Comparison of ENCODE assay signal across 23 mouse cellular contexts in genomic region chr8:119531397-119531796, GRCm38 (mm10). TPM values are rescaled to one million over a fixed set of nuclear protein-coding genes. Genes with fewer than 3 reads are reported as not detected.
DNase-seq lines count a peak whose midpoint lies in the region; ATAC-seq and TF ChIP-seq lines count a peak whose summit lies in the region.
"Had no signal": no experiment of that assay in that cellular context is flagged by ENCODE, and none has a peak within 500 bp of the region (broad histone marks: within the 10 kb centered on the region; RNA-seq: fewer than 3 reads in every experiment).

No protein-coding gene starts in this region.

- no peak for DNase-seq in lung, postnatal 0 days (ENCODE audit: low spot score)
- DNase-seq in spleen, adult 18-20 months: no peak
- DNase-seq: adrenal gland, postnatal 25 days; cerebellum, adult 11 months; cerebellum, adult 18-20 months; cerebellum, adult 8-10 months; cerebellum, adult 9-11 months; cerebellum, postnatal 14 days; cerebellum, postnatal 36 days; embryo, embryonic 11 days had no signal

- no peak overlapping the region for H3K4me3 ChIP-seq in intestine, embryonic 15.5 days (replicated peaks)
- H3K4me3 ChIP-seq in intestine, embryonic 16.5 days (ENCODE audit: low read length): no peak overlapping the region
- no peak overlapping the region for H3K4me3 ChIP-seq in small intestine, adult 2 months (ENCODE audit: low read depth, low read length)
- no peak overlapping the region for H3K4me3 ChIP-seq in lung, postnatal 0 days (ENCODE audit: low read depth, low read length)
- H3K4me3 ChIP-seq: embryonic facial prominence, embryonic 13.5 days; embryonic facial prominence, embryonic 15.5 days; erythroblast, embryonic 14.5 days; forebrain, embryonic 10.5 days; forebrain, embryonic 12.5 days had no signal

- peaks cover 60% of the 10 kb centered on the region for H3K36me3 ChIP-seq in intestine, embryonic 15.5 days
- peaks cover 31% of the 10 kb centered on the region for H3K36me3 ChIP-seq in intestine, embryonic 16.5 days (ENCODE audit: control insufficient read depth, insufficient read depth, low read length)
- peaks cover 60% of the 10 kb centered on the region for H3K36me3 ChIP-seq in small intestine, adult 2 months (ENCODE audit: control insufficient read depth, insufficient read depth, low read length)
- H3K36me3 ChIP-seq in lung, postnatal 0 days (ENCODE audit: insufficient read depth, low read length): peaks cover 56% of the 10 kb centered on the region

- no peak overlapping the region for H3K4me2 ChIP-seq in intestine, embryonic 15.5 days (replicated peaks)
- no peak overlapping the region for H3K4me2 ChIP-seq in intestine, embryonic 16.5 days (ENCODE audit: low read depth, low read length)
- no peak overlapping the region for H3K4me2 ChIP-seq in lung, postnatal 0 days (replicated peaks; ENCODE audit: low read depth, low read length)
- H3K4me2 ChIP-seq: embryonic facial prominence, embryonic 13.5 days; embryonic facial prominence, embryonic 15.5 days; forebrain, embryonic 12.5 days had no signal

- no peak for TF ChIP-seq CTCF in small intestine, adult 2 months (IDR thresholded peaks at IDR 0.05; ENCODE audit: extremely low read depth, insufficient read length, insufficient replicate concordance, low read depth, low read length)
- TF ChIP-seq CTCF in lung, postnatal 0 days (IDR thresholded peaks at IDR 0.05): no peak

- 0 out of 2 replicates have a peak overlapping the region, but pooled peaks have one; percentile 14 for H3K27ac ChIP-seq in intestine, embryonic 15.5 days
- H3K27ac ChIP-seq in intestine, embryonic 16.5 days (ENCODE audit: low read length): peak overlapping the region; percentile 48; the same call in 1 of the 2 replicates
- H3K27ac ChIP-seq in small intestine, adult 2 months (ENCODE audit: insufficient read depth, low read depth, low read length): peak overlapping the region; percentile 95
- H3K27ac ChIP-seq in lung, postnatal 0 days (ENCODE audit: low read length): no peak overlapping the region
- H3K27ac ChIP-seq: embryonic facial prominence, embryonic 13.5 days; embryonic facial prominence, embryonic 15.5 days; forebrain, embryonic 10.5 days; forebrain, embryonic 12.5 days had no signal

- H3K9ac ChIP-seq in intestine, embryonic 15.5 days: no peak overlapping the region
- no peak overlapping the region for H3K9ac ChIP-seq in intestine, embryonic 16.5 days (ENCODE audit: low read depth, low read length)
- no peak overlapping the region for H3K9ac ChIP-seq in lung, postnatal 0 days (replicated peaks; ENCODE audit: low read depth)
- H3K9ac ChIP-seq: embryonic facial prominence, embryonic 13.5 days; embryonic facial prominence, embryonic 15.5 days; forebrain, embryonic 12.5 days had no signal

- ATAC-seq in intestine, embryonic 15.5 days: peak; percentile 72; the same call in 1 of the 2 replicates
- ATAC-seq in intestine, embryonic 16.5 days: peak; percentile 63
- ATAC-seq in lung, postnatal 0 days: no peak
- ATAC-seq: forebrain, embryonic 14.5 days; forebrain, embryonic 16.5 days had no signal

- TF ChIP-seq EP300 in lung, postnatal 0 days (IDR thresholded peaks at IDR 0.05): no peak

- no peaks in the 10 kb centered on the region for H3K9me3 ChIP-seq in intestine, embryonic 15.5 days
- H3K9me3 ChIP-seq in intestine, embryonic 16.5 days (ENCODE audit: control insufficient read depth, low read length): no peaks in the 10 kb centered on the region
- H3K9me3 ChIP-seq in lung, postnatal 0 days (ENCODE audit: low read length): no peaks in the 10 kb centered on the region
- H3K9me3 ChIP-seq: embryonic facial prominence, embryonic 13.5 days; embryonic facial prominence, embryonic 15.5 days; forebrain, embryonic 10.5 days; forebrain, embryonic 12.5 days had no signal

- H3K27me3 ChIP-seq in intestine, embryonic 15.5 days (replicated peaks): no peaks in the 10 kb centered on the region
- no peaks in the 10 kb centered on the region for H3K27me3 ChIP-seq in intestine, embryonic 16.5 days (replicated peaks; ENCODE audit: control insufficient read depth, insufficient read depth, low read length)
- no peaks in the 10 kb centered on the region for H3K27me3 ChIP-seq in small intestine, adult 2 months (ENCODE audit: control insufficient read depth, insufficient read depth, low read length)
- H3K27me3 ChIP-seq in lung, postnatal 0 days (replicated peaks; ENCODE audit: insufficient read depth, low read length): no peaks in the 10 kb centered on the region
- H3K27me3 ChIP-seq: embryonic facial prominence, embryonic 13.5 days; embryonic facial prominence, embryonic 15.5 days; forebrain, embryonic 12.5 days had no signal

- no peaks in the 10 kb centered on the region for H3K4me1 ChIP-seq in intestine, embryonic 15.5 days (replicated peaks)
- peaks cover 9% of the 10 kb centered on the region; the same call in 1 of the 2 replicates for H3K4me1 ChIP-seq in intestine, embryonic 16.5 days (ENCODE audit: control insufficient read depth, insufficient read depth, low read length)
- peaks cover 33% of the 10 kb centered on the region for H3K4me1 ChIP-seq in small intestine, adult 2 months (ENCODE audit: control insufficient read depth, insufficient read depth, insufficient read length, low read length)
- H3K4me1 ChIP-seq in lung, postnatal 0 days (ENCODE audit: insufficient read depth, low read depth, low read length): no peaks in the 10 kb centered on the region
- H3K4me1 ChIP-seq: embryonic facial prominence, embryonic 13.5 days; embryonic facial prominence, embryonic 15.5 days had no signal

- 91% methylated on average over 3 of the region's 3 CpGs for WGBS in intestine, embryonic 15.5 days
- WGBS in intestine, embryonic 16.5 days: 85% methylated on average over 3 of the region's 3 CpGs
- 71% methylated on average over 3 of the region's 3 CpGs for WGBS in small intestine, adult 2 months
- 95% methylated on average over 3 of the region's 3 CpGs for WGBS in lung, postnatal 0 days

- TF ChIP-seq POLR2A in small intestine, adult 2 months (IDR thresholded peaks at IDR 0.05; ENCODE audit: low read depth, low read length): no peak

RNA-seq across cellular contexts. Expression of gene Mbtps1, which starts 27.1 kb away (rescaled TPM):
- polyA plus RNA-seq in intestine, embryonic 15.5 days (2015; fragmentation: Nextera tagmentation; extraction: Ambion mirVana): 83.6 and 88.8 TPM in 2 replicates
- polyA plus RNA-seq in intestine, embryonic 16.5 days (2015; fragmentation: Nextera tagmentation; extraction: Ambion mirVana): 78.0 and 82.5 TPM in 2 replicates
- polyA plus RNA-seq in small intestine, adult 2 months (2012; rRNA removed): 24.4 and 43.1 TPM in 2 replicates
- 64.4 and 67.4 TPM in 2 replicates for polyA plus RNA-seq in lung, postnatal 0 days (2015; fragmentation: Nextera tagmentation; extraction: Ambion mirVana)

RNA-seq across cellular contexts. Expression of gene Slc38a8, which starts 29.9 kb away (rescaled TPM):
- polyA plus RNA-seq in intestine, embryonic 15.5 days (2015; fragmentation: Nextera tagmentation; extraction: Ambion mirVana): 0.05 TPM in 1 of 2 replicates, not detected in the other
- 0.05 and 0.06 TPM in 2 replicates for polyA plus RNA-seq in intestine, embryonic 16.5 days (2015; fragmentation: Nextera tagmentation; extraction: Ambion mirVana)
- polyA plus RNA-seq in small intestine, adult 2 months (2012; rRNA removed): 0.36 and 0.68 TPM in 2 replicates
- not detected in 2 replicates for polyA plus RNA-seq in lung, postnatal 0 days (2015; fragmentation: Nextera tagmentation; extraction: Ambion mirVana)
- polyA plus RNA-seq: C2C12; erythroblast, embryonic 14.5 days; forebrain, embryonic 14.5 days; forebrain, embryonic 16.5 days had no signal

RNA-seq across cellular contexts. Expression of gene Hsdl1, which starts 43.6 kb away (rescaled TPM):
- 28.8 and 32.6 TPM in 2 replicates for polyA plus RNA-seq in intestine, embryonic 15.5 days (2015; fragmentation: Nextera tagmentation; extraction: Ambion mirVana)
- polyA plus RNA-seq in intestine, embryonic 16.5 days (2015; fragmentation: Nextera tagmentation; extraction: Ambion mirVana): 32.3 and 33.3 TPM in 2 replicates
- polyA plus RNA-seq in small intestine, adult 2 months (2012; rRNA removed): 13.4 and 20.9 TPM in 2 replicates
- polyA plus RNA-seq in lung, postnatal 0 days (2015; fragmentation: Nextera tagmentation; extraction: Ambion mirVana): 26.0 and 27.0 TPM in 2 replicates

RNA-seq across cellular contexts. Expression of gene Dnaaf1, which starts 43.6 kb away (rescaled TPM):
- 1.4 and 2.1 TPM in 2 replicates for polyA plus RNA-seq in intestine, embryonic 15.5 days (2015; fragmentation: Nextera tagmentation; extraction: Ambion mirVana)
- polyA plus RNA-seq in intestine, embryonic 16.5 days (2015; fragmentation: Nextera tagmentation; extraction: Ambion mirVana): 2.6 and 3.5 TPM in 2 replicates
- 3.7 and 9.4 TPM in 2 replicates for polyA plus RNA-seq in small intestine, adult 2 months (2012; rRNA removed)
- polyA plus RNA-seq in lung, postnatal 0 days (2015; fragmentation: Nextera tagmentation; extraction: Ambion mirVana): 2.9 and 4.0 TPM in 2 replicates
- polyA plus RNA-seq: adrenal gland, adult 2 months; embryonic facial prominence, embryonic 11.5 days; erythroblast, embryonic 14.5 days had no signal
